Mouse (Mus musculus): Measurements from ENCODE around the gene Nr3c2.

- TF ChIP-seq POLR2A (IDR thresholded peaks at IDR 0.05; ENCODE audit: borderline replicate concordance, insufficient read depth, low read length) = no peak
- no peak for TF ChIP-seq CTCF (IDR thresholded peaks at IDR 0.05; ENCODE audit: borderline replicate concordance, insufficient read depth, low read depth, low read length)
Observed at GRCm38 (mm10) chr8:77145285-77145684, 246.0 kb downstream of the Nr3c2 start.

Measured in cerebellum, adult 2 months (tissue).